Mouse (Mus musculus) fibroblast of lung, adult 2 months (primary cell): ENCODE measurements around the gene Olfr131.
"Not testable (repeated sequence)": the region's sequence is repeated elsewhere in the genome, so short reads cannot be mapped to it uniquely, and the experiment has no call there.

ENCODE experiments used
- DNase-seq: peaks from one replicate; pipeline ENCODE4 v3.0.0-alpha.2; 2011; ENCODE audit warnings: low read depth

Gene Olfr131

DNA sequence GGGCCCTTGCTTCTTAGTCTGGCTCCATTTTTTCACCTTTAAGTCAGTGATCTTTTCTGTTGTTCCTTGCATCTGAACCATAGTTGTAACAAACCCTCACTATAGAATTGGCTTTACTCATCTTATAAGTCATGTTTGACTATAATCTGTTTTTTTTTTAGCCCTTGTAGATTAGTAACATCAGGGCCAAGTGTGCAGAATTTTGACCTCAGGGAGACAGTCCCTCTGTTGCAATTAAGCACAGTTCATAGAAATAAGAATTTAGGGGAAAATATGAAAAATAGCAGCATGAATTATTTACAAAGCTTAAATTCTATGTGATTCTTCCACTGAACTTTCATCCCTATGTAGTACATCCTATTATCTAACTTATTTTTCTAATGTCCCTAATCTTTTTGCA, at the start of gene Olfr131:
Gene Olfr131 (minus strand): TSS at position 101 of the 400 bp plus-strand sequence.
- no peak for DNase-seq

- DNase-seq: no peak
These were observed 45.9 kb upstream of the Olfr131 start, which contains the start of gene Olfr132 for GRCm38 (mm10) chr17:38134426-38134825. Gene Olfr132, minus strand, starts transcription at chr17:38134526.

GRCm38 (mm10) chr17:38125371-38125770, 36.9 kb upstream of the Olfr131 start:
- not testable (repeated sequence) for DNase-seq

- DNase-seq: not testable (repeated sequence)
These were observed 35.7 kb upstream of the Olfr131 start for GRCm38 (mm10) chr17:38124199-38124598.

- no peak for DNase-seq
These were observed 6.1 kb downstream of the Olfr131 start for GRCm38 (mm10) chr17:38082364-38082763.

GRCm38 (mm10) chr17:38063621-38064020, 24.9 kb downstream of the Olfr131 start, which contains the start of gene Olfr130:
Gene Olfr130, plus strand, starts transcription at chr17:38063921.
- no peak for DNase-seq

- DNase-seq: no peak
These were observed 28.5 kb downstream of the Olfr131 start, which contains the start of gene Olfr129 for GRCm38 (mm10) chr17:38059979-38060378. Gene Olfr129, minus strand, starts transcription at chr17:38060079.
